Mouse (Mus musculus): ENCODE data around the gene Mki67. TPM values are rescaled to one million over a fixed set of nuclear protein-coding genes. Genes with fewer than 3 reads are reported as not detected.

Gene Mki67
- polyA plus RNA-seq, 2 experiments = 97.2 to 118 TPM

GRCm38 (mm10) chr7:135748986-135749385 lies 32.8 kb upstream of the Mki67 start:
- WGBS (ENCODE audit: insufficient replicate concordance) = 48% methylated on average over 6 of the region's 6 CpGs
- Histone ChIP-seq H3K27ac (no peak overlapping the region), H3K9me3 (ENCODE audit: control insufficient read depth, low read length) (no peaks in the 10 kb centered on the region), H3K4me2 (ENCODE audit: low read depth) (no peak overlapping the region), H3K27me3 (ENCODE audit: control insufficient read depth, insufficient read depth, low read length) (no peaks in the 10 kb centered on the region), H3K4me1 (replicated peaks; ENCODE audit: control insufficient read depth in 2 of 2, insufficient read depth in 2 of 2, low read length in 1 of 2) (no peaks in the 10 kb centered on the region), H3K4me3 (ENCODE audit: insufficient read depth in 1 of 2, low read depth in 2 of 2, low read length in 2 of 2) (no peak overlapping the region), H3K36me3 (replicated peaks; ENCODE audit: control insufficient read depth, insufficient read depth, low read depth) (no peaks in the 10 kb centered on the region), H3K9ac (replicated peaks) (no peak overlapping the region)
- TF ChIP-seq CTCF (IDR thresholded peaks at IDR 0.05; ENCODE audit: low read depth) = no peak
- TF ChIP-seq EP300 (IDR thresholded peaks at IDR 0.05; ENCODE audit: low read depth) = no peak
- ATAC-seq (ENCODE audit: insufficient read depth) (no peak), DNase-seq (ENCODE audit: low read depth in 3 of 3, low spot score in 3 of 3) (no peak)

- DNase-seq (ENCODE audit: low read depth in 3 of 3, low spot score in 3 of 3) (no peak), ATAC-seq (ENCODE audit: insufficient read depth) (no peak)
- Histone ChIP-seq H3K36me3 (replicated peaks; ENCODE audit: control insufficient read depth, insufficient read depth, low read depth) (no peaks in the 10 kb centered on the region), H3K9ac (replicated peaks) (no peak overlapping the region), H3K4me2 (ENCODE audit: low read depth) (no peak overlapping the region), H3K4me1 (replicated peaks; ENCODE audit: control insufficient read depth in 2 of 2, insufficient read depth in 2 of 2, low read length in 1 of 2) (no peaks in the 10 kb centered on the region), H3K27ac (no peak overlapping the region), H3K27me3 (ENCODE audit: control insufficient read depth, insufficient read depth, low read length) (no peaks in the 10 kb centered on the region), H3K9me3 (ENCODE audit: control insufficient read depth, low read length) (no peaks in the 10 kb centered on the region), H3K4me3 (ENCODE audit: insufficient read depth in 1 of 2, low read depth in 2 of 2, low read length in 2 of 2) (no peak overlapping the region)
- 36% methylated on average over 2 of the region's 2 CpGs for WGBS (ENCODE audit: insufficient replicate concordance)
- TF ChIP-seq CTCF (IDR thresholded peaks at IDR 0.05; ENCODE audit: low read depth) (no peak), EP300 (IDR thresholded peaks at IDR 0.05; ENCODE audit: low read depth) (no peak)
Observed at GRCm38 (mm10) chr7:135747072-135747471, 30.9 kb upstream of the Mki67 start.

- H3K27me3 ChIP-seq (ENCODE audit: control insufficient read depth, insufficient read depth, low read length) = no peaks in the 10 kb centered on the region
- no peaks in the 10 kb centered on the region for H3K36me3 ChIP-seq (replicated peaks; ENCODE audit: control insufficient read depth, insufficient read depth, low read depth)
- H3K9ac ChIP-seq (replicated peaks) = no peak overlapping the region
- ATAC-seq (ENCODE audit: insufficient read depth) (no peak), DNase-seq (ENCODE audit: low read depth in 3 of 3, low spot score in 3 of 3) (no peak)
- H3K4me2 ChIP-seq (ENCODE audit: low read depth) = no peak overlapping the region
- H3K9me3 ChIP-seq (ENCODE audit: control insufficient read depth, low read length) = no peaks in the 10 kb centered on the region
- H3K4me3 ChIP-seq (ENCODE audit: insufficient read depth in 1 of 2, low read depth in 2 of 2, low read length in 2 of 2) = no peak overlapping the region
- no peak overlapping the region for H3K27ac ChIP-seq
- 54% methylated on average over 6 of the region's 6 CpGs for WGBS (ENCODE audit: insufficient replicate concordance)
- TF ChIP-seq CTCF (IDR thresholded peaks at IDR 0.05; ENCODE audit: low read depth) = no peak
- no peak for TF ChIP-seq EP300 (IDR thresholded peaks at IDR 0.05; ENCODE audit: low read depth)
- H3K4me1 ChIP-seq (replicated peaks; ENCODE audit: control insufficient read depth in 2 of 2, insufficient read depth in 2 of 2, low read length in 1 of 2) = no peaks in the 10 kb centered on the region
Observed at GRCm38 (mm10) chr7:135746528-135746927, 30.4 kb upstream of the Mki67 start.

- no peaks in the 10 kb centered on the region for H3K36me3 ChIP-seq (replicated peaks; ENCODE audit: control insufficient read depth, insufficient read depth, low read depth)
- no peaks in the 10 kb centered on the region for H3K9me3 ChIP-seq (ENCODE audit: control insufficient read depth, low read length)
- TF ChIP-seq CTCF (IDR thresholded peaks at IDR 0.05; ENCODE audit: low read depth) (no peak), EP300 (IDR thresholded peaks at IDR 0.05; ENCODE audit: low read depth) (no peak)
- no peak for DNase-seq (ENCODE audit: low read depth in 3 of 3, low spot score in 3 of 3)
- H3K4me3 ChIP-seq (ENCODE audit: insufficient read depth in 1 of 2, low read depth in 2 of 2, low read length in 2 of 2) = no peak overlapping the region
- no peak overlapping the region for H3K9ac ChIP-seq (replicated peaks)
- H3K27me3 ChIP-seq (ENCODE audit: control insufficient read depth, insufficient read depth, low read length) = no peaks in the 10 kb centered on the region
- H3K4me1 ChIP-seq (replicated peaks; ENCODE audit: control insufficient read depth in 2 of 2, insufficient read depth in 2 of 2, low read length in 1 of 2) = no peaks in the 10 kb centered on the region
- H3K27ac ChIP-seq = no peak overlapping the region
- H3K4me2 ChIP-seq (ENCODE audit: low read depth) = no peak overlapping the region
- 37% methylated on average over 2 of the region's 2 CpGs for WGBS (ENCODE audit: insufficient replicate concordance)
- no peak for ATAC-seq (ENCODE audit: insufficient read depth)
Observed at GRCm38 (mm10) chr7:135745091-135745490, 28.9 kb upstream of the Mki67 start.

- no peaks in the 10 kb centered on the region for H3K27me3 ChIP-seq (ENCODE audit: control insufficient read depth, insufficient read depth, low read length)
Observed at GRCm38 (mm10) chr7:135740453-135740852, 24.3 kb upstream of the Mki67 start.

More at GRCm38 (mm10) chr7:135740453-135740852, 24.3 kb upstream of the Mki67 start:
- no peaks in the 10 kb centered on the region for H3K36me3 ChIP-seq (replicated peaks; ENCODE audit: control insufficient read depth, insufficient read depth, low read depth)
- H3K4me3 ChIP-seq (ENCODE audit: insufficient read depth in 1 of 2, low read depth in 2 of 2, low read length in 2 of 2) = no peak overlapping the region
- TF ChIP-seq EP300 (IDR thresholded peaks at IDR 0.05; ENCODE audit: low read depth) = no peak
- no peak for TF ChIP-seq CTCF (IDR thresholded peaks at IDR 0.05; ENCODE audit: low read depth)
- 41% methylated on average over 3 of the region's 3 CpGs for WGBS (ENCODE audit: insufficient replicate concordance)
- no peak for ATAC-seq (ENCODE audit: insufficient read depth)
- no peaks in the 10 kb centered on the region for H3K9me3 ChIP-seq (ENCODE audit: control insufficient read depth, low read length)
- no peak overlapping the region for H3K9ac ChIP-seq (replicated peaks)
- peaks cover 0 to 6% of the 10 kb centered on the region in 2 experiments; a peak in 2 of 4 replicates for H3K4me1 ChIP-seq (replicated peaks; ENCODE audit: control insufficient read depth in 2 of 2, insufficient read depth in 2 of 2, low read length in 1 of 2)
- no peak overlapping the region for H3K27ac ChIP-seq
- H3K4me2 ChIP-seq (ENCODE audit: low read depth) = no peak overlapping the region
- DNase-seq (ENCODE audit: low read depth in 3 of 3, low spot score in 3 of 3) = no peak

Measured in liver, embryonic 14.5 days (tissue).